Mouse (Mus musculus): ENCODE results near the gene Gm21958.

- TF ChIP-seq POLR2A (IDR thresholded peaks at IDR 0.05; ENCODE audit: insufficient read length, low read depth) (no peak), TCF3 (IDR thresholded peaks at IDR 0.05; ENCODE audit: insufficient read length, low read depth) (no peak)
Measured at GRCm38 (mm10) chr3:54723741-54724500, 9.8 kb upstream of the Gm21958 start.
